Mouse (Mus musculus) skeletal muscle tissue, adult 2 months (tissue): Measurements from ENCODE around the gene Crxos.

Experiments
- DNase-seq: peaks from one replicate; pipeline ENCODE4 v3.0.0-alpha.2; 2012; ENCODE audit warnings: low read depth, low spot score

Gene Crxos

GRCm38 (mm10) chr7:15921796-15922195 is 39.4 kb downstream of the Crxos start:
- DNase-seq, result peak; percentile 84

GRCm38 (mm10) chr7:15922220-15922773 is 39.9 kb downstream of the Crxos start, which contains the start of gene Selenow:
Selenow (minus strand) TSS chr7:15922402.
- DNase-seq, result peak; percentile 92

- DNase-seq, result peak; percentile 66
These were observed 47.5 kb downstream of the Crxos start for GRCm38 (mm10) chr7:15929910-15930309.

GRCm38 (mm10) chr7:15930543-15930942 is 48.1 kb downstream of the Crxos start:
- DNase-seq, result no peak

- no peak for DNase-seq
These were observed 49.2 kb downstream of the Crxos start for GRCm38 (mm10) chr7:15931635-15932034.

GRCm38 (mm10) chr7:15933437-15934359 is 51.3 kb downstream of the Crxos start:
- DNase-seq, result peak; percentile 69

- DNase-seq, result no peak
These were observed 55.1 kb downstream of the Crxos start for GRCm38 (mm10) chr7:15937491-15937890.

- no peak for DNase-seq
These were observed 56.2 kb downstream of the Crxos start for GRCm38 (mm10) chr7:15938621-15939020.

GRCm38 (mm10) chr7:15944311-15944710 is 61.9 kb downstream of the Crxos start:
- DNase-seq, result no peak

GRCm38 (mm10) chr7:15945211-15945610 is 62.8 kb downstream of the Crxos start:
- no peak for DNase-seq

- peak; percentile 95 for DNase-seq
These were observed 63.5 kb downstream of the Crxos start, which contains the start of gene Nop53 for GRCm38 (mm10) chr7:15945721-15946536. Nop53 (minus strand) TSS chr7:15946074.

- DNase-seq, result no peak
These were observed 65.3 kb downstream of the Crxos start for GRCm38 (mm10) chr7:15947653-15948260.

GRCm38 (mm10) chr7:15948381-15948941 is 66.0 kb downstream of the Crxos start:
- peak; percentile 90 for DNase-seq

- DNase-seq, result no peak
These were observed 66.9 kb downstream of the Crxos start for GRCm38 (mm10) chr7:15949216-15949790.

- DNase-seq, result no peak
These were observed 67.6 kb downstream of the Crxos start for GRCm38 (mm10) chr7:15950008-15950407.

GRCm38 (mm10) chr7:15952416-15952815 is 70.0 kb downstream of the Crxos start:
- no peak for DNase-seq
